Mouse (Mus musculus) spleen, adult 18-20 months (tissue): ENCODE data around the gene Tshz3.

Experiments
- DNase-seq, 2 experiments: peaks; one replicate each; pipeline ENCODE4 v3.0.0; 2022; ENCODE audit warnings: mixed read lengths in 2 of 2

Tshz3 gene

DNA sequence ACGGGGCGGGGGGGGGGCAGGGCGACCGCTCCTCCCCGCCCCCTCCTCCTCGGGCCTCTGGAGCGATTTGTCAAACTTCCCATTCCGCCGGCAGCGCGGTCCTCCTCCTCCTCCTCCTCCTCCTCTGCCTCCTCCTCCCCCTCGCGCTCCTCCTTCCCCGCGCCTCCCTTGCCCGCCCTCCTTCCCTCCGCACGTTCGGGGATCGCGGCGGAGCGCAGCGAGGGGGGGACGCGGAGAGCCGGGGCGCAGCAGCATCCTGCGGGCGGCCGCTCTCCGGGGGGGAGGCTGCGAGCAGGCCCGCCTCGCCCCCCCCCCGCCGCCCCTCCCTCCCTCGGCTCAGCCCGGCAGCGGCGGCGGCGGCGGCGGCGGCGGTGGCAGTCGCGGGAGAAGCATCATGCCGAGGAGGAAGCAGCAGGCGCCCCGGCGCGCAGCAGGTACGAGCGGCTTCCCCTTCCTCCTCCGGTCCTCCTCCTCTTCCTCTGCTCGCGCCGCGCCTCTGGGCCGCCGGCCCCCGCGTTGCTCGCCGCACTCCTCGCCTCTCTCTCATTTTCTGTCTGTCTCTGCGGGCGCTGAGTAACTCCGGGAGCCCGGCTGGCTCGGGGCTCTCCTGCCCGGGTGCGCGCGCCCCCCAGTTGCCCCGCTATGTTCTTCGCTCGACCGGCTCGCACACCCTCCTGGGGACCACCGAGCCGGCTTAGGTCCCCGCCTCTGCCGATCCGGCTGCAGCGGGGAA is at the start of gene Tshz3:
Tshz3 (plus strand) TSS at position 263 of the 733 bp plus-strand sequence.
- peak; percentile 9 to 27 for DNase-seq

DNA sequence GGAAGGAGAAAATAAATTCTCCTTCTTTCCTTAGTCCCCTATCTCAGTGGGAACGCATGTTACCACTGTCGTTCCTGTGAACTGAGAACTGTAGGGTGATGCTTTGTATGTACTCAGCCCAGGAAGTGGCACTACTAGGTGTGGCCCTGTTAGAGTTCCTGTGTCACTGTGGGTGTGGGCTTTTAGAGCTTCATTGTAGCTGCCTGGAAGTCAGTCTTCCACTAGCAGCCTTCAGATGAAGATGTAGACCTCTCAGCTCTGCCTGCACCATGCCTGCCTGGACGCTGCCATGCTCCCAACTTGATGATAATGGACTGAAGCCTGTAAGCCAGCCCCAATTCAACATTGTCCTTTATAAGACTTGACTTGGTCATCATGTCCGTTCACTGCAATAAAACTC is 42.0 kb upstream of the Tshz3 start:
- no peak for DNase-seq

DNA sequence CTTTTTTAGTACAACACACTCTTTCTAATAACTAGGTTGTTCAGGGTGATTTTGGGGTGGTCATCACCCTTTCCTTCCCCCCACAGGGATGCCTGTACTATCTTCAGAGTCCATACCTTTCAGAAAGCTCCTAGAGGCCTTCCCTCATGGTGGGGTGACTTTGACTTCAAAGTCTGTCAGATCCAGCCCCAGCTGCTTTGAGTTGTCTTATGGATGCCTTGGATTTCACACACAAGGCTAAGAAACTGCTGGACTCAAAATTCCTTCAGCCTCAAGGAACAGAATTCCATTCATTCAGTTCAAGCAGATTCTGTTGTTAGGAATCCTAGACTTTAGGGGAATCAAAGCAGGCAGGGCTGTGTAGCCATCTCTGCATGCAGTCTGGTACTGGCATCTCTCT is 41.5 kb upstream of the Tshz3 start:
- DNase-seq: no peak

DNA sequence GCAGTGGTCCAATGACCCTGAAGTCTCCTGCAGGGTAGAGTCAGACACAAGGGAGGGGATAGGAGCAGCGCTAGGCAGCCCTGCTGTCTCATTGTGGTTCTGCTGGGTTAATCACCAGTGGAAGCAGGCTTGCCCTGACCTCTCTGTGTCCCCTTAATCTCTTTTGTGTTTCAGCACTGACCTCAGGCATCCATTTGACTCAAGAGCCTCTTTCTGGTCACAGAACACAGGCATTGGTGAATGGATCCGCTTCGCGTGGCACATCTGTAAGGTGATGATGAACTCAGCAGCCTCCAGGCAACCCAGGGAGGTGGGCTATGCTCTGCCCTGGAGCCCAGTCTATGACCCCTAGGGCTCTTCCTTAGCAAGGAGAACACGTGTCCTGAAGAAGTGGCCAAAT is 39.6 kb upstream of the Tshz3 start:
- no peak for DNase-seq

DNA sequence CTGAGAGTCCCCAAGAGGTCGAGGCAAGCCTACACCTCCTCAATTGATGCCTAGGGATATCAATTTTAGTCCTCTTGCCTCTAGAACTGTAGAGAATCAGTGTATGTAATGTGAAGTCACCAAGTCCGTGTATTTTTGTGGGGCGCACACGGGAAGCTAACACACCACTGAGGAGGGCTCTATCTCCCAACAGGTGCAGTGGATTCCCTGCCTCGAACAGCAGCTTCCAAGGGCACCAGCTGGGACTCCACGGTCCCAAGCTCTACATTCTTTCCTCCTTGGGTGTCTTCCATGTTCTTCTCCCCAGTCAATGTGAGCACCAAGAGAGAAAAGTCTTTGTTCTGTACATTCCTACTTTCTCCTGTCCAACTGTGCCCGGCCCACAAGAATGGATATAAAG is 38.7 kb upstream of the Tshz3 start:
- DNase-seq: no peak

DNA sequence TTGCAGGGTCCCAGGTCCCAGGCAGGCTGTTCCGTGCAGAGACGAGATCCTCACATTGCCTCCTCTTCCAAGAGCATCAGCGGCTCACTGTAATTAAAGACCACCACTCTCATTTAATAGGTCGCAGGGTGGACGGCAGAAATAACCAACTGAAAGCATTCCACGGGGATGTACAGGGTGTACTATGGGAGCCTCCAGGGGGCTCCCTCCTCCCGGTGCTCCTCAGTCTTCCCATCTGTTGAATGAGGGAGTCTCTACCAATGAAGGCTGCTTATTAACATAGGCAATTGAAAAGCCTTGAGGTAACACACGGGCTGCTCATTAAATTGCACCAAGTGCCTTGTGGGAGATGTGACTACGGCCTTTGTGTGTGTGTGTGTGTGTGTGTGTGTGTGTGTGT is 37.3 kb upstream of the Tshz3 start:
- no peak for DNase-seq

DNA sequence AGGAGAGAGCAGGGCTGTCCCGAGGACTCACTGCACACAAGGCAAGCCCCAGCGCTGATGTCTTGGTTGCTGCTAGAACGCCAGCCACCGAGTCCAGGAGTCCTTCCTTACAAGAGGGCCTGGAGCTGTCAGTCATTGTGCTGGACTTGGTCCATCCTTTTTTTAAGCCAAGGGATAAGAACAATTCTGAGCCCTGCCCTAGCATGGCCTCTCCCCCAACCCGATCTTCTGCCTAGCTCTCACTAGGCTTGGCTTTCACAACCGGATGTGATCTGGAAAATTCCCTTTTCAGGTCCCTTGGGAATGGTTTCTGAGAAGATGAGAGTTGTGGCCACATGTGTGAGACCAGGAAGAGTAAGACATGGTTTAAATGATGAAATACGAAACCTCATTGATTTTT is 34.5 kb upstream of the Tshz3 start:
- no peak for DNase-seq

DNA sequence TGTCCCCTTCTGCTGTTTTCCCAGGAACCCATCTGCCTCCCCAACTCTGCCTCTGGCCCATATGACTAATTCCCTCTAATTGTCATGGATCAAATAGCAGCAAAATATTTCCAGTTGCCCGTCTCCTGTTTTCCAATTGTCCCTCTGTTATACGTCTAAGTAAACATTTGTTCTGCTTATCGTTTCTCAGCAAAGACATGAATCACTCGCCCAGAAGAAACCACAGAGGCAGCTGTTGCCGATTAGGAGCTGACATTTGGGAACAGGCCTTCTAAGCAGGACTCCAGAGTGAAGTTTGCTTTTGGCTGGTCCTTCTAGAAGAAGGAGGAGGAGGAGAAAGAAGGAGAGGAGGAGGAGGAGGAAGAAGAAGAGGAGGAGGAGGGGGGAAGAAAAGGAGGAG is 30.2 kb upstream of the Tshz3 start:
- DNase-seq: no peak

DNA sequence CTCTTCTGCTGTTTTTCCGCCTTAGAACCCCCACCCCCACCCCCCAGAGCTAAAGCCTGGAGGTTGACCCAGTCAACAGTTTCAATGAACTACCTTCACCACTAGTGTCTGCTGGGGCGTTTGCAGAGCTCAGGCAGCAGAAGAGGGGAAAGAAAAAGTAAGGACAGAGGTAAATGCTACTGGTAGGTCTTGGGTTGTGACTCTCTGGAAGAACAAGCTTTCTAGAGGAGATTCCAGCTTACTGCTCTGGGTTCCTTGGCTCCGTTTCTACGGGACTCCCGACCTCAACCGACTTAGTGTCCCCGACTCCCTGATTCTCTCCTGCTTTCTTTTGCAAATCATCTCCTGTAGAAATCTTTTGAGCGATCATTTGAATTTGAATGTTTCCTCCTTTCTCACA is 19.9 kb upstream of the Tshz3 start:
- no peak for DNase-seq

DNA sequence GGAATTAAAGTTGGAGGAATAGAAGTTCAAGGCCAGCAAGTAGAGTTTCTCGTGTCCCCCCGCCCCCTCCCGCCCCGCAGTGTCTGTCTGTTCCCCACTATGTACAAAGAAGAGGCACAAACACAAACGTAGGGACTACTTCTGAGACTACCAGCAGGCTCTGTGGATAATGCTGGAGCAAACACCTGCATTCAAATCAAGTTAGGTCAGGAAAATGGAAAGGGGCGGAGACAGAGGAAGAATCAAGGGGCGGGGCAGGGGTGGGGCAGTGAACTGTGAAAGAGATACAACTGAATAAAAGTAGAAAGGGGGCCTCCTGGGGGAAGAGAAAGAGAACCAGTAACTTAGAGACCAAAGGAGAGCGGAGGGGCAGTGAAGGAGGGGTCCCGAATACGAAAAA is 19.4 kb upstream of the Tshz3 start:
- DNase-seq: no peak

DNA sequence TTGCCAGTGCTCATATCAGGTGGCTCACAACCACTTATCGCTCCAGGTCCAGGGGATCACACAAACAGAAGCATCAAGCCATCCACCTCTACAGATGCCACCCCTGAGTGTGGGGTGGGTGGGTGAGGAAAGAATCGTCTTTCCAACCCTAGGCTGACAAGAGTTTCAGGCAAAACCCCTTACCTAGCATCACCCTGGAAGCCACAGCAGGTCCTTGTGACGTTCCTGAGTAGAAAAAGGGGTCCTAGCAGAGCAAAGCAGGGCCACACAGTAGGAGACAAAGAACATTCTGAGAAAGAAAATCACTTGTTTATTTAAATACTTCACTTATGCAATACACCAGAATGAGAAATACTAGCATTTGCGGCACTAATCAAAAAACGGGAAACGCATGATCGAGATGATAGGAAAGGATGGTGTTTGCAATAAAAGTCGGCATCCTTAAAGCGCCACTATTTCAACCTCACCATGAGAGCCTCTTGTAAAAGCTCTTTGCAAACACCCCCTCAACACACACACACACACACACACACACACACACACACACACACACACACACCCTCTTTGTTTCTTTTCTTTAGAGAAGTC is 18.8 kb upstream of the Tshz3 start:
- no peak for DNase-seq

DNA sequence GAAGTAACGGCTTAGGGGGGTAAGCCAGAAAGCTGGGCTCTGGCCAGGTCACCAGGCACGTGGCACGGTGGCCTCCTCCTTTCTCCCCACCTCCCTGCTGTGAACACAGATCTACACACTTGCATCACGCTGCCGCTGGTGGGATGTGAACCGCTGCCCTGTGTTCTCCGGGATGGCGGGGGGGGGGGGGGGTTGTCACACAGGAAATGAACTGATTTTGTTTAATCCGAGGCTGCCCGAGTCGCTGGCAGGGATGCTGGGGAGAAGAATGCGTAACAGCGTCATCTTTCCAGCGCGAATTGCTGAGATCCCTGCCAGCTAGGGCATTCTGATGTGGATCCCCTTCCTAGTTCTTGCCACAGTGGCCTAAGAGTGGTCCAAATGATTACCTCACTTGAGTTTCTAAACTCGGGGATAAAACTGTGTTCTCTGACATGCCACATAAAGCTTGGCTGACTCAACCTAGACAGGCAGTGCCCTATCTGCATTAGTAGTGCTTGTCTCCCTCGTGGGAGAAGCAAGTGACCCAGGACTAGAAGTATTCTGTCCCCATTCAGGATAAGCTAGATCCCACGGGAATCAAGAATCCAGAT is 18.0 kb upstream of the Tshz3 start:
- no peak for DNase-seq

DNA sequence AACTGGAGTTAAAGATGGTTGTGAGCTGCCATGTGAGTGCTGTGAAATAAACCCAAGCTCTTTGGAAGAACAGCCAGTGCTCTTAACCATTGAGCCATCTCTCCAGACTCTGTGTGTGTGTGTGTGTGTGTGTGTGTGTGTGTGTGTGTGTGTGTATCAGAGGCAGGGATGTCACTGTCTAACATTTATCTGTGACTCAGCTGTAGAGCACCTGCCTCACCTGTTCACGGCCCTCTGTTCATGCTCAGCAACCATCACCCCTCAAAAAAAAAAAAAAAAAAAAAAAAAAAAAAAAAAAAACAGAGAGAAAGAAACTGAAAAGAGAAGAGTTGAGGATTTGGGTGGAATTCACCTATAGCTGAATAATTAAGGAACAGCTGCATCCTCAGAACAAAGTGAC is 10.4 kb upstream of the Tshz3 start:
- no peak for DNase-seq

DNA sequence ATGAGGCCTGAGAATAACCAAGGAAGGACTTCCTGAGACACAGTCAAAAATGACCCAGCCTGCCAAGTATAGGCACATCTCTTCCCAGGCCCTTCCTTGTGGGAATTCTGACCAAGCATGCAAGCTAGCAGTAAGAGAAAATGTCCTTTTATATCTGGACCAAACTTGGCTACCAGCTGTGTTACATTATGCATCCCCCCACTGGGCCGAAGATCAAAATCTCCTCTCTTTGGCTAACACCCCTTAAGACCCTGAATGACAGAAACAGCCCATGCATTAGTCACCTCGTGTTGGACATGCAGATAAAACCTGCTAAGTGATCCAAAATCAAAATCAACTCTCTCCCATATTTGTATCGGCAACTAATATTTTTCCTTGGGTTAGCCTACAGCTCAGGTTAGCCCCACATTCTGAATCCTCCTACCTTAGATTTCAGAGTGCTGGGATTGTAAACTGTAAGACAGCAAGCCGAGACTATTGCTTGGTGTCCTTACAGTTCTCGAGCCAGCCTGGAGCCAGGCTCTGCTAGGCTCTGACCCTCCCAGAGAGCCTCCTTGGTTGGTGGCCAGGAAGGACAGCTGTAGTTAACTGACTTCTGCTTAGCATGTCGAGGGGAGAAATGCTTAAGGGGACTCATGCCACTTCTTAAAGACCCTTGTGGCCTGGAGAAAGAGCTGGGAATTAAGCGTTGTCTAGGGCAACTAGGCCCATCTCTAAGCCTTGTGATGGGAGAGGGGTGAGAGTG is 8.7 kb upstream of the Tshz3 start:
- DNase-seq: no peak

DNA sequence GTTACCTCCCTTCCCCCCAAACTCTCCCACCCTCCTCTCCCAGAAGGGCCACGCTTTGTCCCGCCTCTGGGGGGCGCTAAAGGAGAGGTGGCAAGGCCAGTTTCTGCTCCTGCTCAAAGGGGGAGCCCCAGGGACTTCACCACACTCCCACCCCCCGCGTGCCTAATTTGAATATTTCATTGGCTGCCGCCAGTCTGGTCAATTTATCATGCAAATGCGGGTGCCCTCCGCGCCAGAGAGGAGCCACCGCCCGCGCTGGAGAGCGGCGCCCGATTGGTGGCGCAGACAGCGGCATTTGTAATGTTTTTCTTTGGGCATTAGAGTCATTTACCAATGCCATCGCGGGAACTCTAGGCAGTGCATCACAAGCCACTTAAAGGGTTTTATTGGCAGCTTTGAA is 7.4 kb upstream of the Tshz3 start:
- no peak for DNase-seq

DNA sequence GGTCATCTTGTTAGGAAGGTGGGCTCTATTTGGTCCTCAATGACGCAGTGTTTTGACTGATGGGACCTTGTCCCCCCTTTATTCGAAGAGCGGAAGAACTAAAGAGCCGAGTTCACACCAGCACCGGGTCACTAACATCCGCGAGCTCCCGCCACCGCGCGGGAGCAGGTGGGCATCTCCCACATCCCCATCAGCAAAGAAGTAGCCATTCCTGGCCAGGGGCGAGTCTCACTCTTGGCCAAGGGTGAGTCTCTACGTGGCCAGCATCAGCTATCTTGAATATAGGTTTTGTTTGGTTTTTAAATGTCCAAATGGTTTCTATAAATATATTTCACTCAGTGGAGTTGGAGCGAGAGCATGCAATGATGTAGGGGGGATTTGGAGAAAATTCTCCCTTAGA is 6.3 kb upstream of the Tshz3 start:
- DNase-seq: no peak

DNA sequence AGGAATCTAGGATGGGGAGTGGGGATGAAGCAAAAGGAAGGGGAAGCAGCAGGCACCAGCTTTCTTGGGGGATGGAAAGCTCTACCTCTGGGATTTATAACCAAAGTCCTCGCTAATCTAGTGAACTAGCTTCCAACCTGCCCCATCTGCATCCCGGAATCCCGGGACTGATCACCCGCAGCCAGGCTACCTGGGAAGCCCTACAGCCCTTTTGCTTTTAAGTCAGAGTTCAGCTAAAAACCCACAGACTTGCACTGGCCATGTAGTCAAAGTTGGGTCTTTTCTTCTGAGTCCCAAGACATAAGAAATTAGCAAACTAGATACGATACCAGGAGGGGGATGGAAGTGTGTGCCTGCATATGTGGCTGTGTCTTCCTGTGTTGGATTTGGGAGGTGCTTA is 5.5 kb upstream of the Tshz3 start:
- DNase-seq: no peak

DNA sequence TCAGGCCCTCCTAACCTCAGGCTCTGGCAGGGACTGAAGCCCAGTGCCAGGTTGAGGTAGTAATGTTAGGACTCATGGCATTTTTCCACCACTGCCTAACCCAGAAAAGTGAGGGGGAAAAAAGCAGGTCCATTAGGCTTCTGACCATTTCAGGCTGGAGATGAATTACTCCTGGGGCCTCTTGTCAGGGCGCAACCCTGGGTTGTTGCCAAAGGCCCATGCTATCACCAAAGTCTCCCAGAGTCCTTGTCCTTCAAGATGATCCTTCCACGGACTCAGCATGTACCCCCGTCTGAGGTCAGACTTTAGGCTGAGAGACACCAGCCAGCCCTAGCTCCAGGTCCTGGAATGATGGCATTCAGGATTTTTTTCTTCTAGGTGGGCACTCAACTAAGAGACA is 4.8 kb upstream of the Tshz3 start:
- DNase-seq: no peak

DNA sequence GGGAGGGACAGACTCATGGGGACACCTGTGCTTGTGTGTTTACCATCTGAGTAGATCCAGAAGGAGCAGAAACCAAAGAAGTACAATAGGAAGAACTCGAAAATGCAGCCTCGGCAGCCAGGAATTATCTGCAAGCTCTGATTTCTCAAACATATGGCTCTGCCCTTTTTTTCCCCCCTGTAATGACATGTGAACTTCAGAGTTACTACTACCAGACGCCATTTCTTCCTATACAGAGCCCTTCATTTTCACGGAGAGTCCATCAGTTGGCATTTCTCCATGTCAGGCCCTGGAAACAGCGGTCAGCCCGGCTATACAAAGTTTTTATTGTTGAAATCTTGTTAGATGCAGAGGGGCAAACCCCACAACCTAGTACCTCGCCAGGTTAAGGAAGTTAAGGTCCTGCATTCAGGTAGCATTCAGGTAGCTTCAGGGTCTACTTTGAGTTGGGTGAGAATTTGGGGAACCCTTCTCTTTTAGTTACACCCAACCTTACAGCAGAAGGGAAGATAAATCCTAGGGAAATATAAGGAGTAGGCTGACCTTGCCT is 3.2 kb upstream of the Tshz3 start:
- no peak for DNase-seq

DNA sequence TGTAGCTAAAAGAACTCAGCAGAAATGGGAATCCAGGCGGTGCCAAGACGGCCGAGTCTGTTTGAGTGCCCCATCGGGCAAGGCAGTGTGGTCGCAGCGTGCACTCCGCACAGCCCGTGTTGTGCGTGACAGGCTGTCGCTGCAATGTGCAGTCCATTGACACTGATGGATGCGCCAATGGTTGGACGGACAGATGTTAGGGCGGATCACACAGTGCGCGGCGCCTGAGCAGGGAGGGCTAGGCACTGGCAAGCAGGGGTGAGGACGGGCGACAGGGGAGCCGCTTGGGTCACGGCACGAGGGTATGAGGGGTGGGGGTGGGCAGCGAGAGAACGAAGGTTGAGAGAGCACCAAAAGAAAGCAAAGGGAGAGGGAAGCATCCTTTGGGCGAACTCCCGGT is 2.6 kb upstream of the Tshz3 start:
- no peak for DNase-seq

DNA sequence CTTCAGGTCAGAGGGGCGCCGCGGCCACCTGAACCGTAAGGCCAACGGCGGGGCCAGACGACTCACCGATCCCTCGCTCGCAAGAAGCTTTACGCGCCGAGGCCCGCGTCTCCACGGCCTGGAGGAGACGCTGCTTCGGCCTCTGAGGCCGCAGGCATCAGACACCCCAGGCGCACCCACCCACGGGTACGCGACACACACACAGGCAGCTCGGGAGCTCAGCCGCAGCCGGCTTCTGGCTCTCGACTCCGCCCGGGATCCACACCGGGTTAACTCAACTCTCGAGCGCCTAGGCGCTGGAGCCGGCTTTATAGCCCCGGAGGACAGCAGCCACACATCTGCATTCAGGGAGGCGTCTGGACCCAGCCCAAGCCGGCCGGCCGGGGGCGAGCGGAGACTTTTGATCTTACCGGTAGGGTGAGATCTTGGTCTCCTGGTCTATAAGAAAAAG is 2.1 kb upstream of the Tshz3 start:
- no peak for DNase-seq

DNA sequence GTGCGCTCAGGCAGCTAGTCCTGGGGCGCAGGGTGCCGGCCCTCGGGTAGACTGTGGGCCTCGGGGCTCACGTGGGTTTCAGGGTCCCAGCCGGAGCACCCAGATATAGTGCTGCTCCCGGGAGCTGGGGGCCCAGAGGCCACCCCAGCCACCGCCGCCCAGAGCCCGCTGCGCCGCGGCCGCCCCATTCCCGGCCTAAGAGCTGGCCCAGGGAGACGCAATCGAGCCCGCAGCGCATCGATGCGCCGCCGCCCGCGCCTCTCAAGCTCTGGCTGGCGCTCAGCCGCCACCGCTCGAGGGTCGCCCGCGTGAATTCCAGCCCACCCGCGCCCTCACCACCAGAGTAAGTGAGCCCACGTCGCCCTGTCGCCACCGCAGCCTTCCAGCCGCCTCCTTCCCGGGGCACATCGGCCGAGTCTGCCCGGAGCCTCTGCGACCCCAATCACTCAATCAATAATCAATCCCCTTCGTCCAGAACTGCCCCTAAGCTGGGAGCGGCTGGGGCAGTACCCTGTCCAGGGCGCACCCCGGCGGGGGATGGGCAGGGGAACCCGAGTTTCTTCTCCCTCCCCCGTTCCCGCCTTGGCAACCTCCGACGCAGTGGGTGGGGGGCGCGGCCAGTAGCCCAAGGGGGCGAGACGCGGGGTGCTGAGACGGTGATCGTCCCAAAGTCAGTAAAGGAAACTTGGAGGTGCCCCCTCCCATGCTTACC is 1.4 kb upstream of the Tshz3 start:
- no peak for DNase-seq
